Mouse (Mus musculus) heart, embryonic 13.5 days (tissue): ENCODE measurements around the gene Shroom3. TPM values are rescaled to one million over a fixed set of nuclear protein-coding genes. Genes with fewer than 3 reads are reported as not detected.

ENCODE experiments used
- ATAC-seq: fragments of 200-750 bp; cut with Nextera tagmentation; 2 replicates; pipeline ENCODE4 v1.8.0; 2017; ENCODE audit warnings: moderate TSS enrichment; ENCODE audit not compliant: insufficient number of reproducible peaks, low FRiP score, low TSS enrichment; ENCODE audit errors: extremely low read depth
- H3K27ac ChIP-seq: fragments of 300-500 bp; sonication (generic); replicated peaks from 2 replicates; pipeline ENCODE4 v1.5.1; 2015; ENCODE audit warnings: moderate library complexity, mild to moderate bottlenecking, inconsistent platforms
- H3K27me3 ChIP-seq: fragments of 300-500 bp; sonication (generic); replicated peaks from 2 replicates; pipeline ENCODE4 v1.6.1; 2015; ENCODE audit warnings: mild to moderate bottlenecking, inconsistent platforms
- H3K36me3 ChIP-seq: fragments of 300-500 bp; sonication (generic); 2 replicates; pipeline ENCODE4 v1.6.1; 2015; ENCODE audit warnings: mild to moderate bottlenecking, inconsistent platforms
- H3K4me1 ChIP-seq: fragments of 300-500 bp; sonication (generic); 2 replicates; pipeline ENCODE4 v1.6.1; 2015; ENCODE audit warnings: inconsistent platforms
- H3K4me2 ChIP-seq: fragments of 300-500 bp; sonication (generic); 2 replicates; pipeline ENCODE4 v1.6.1; 2015; ENCODE audit warnings: inconsistent platforms, mild to moderate bottlenecking, moderate library complexity
- H3K4me3 ChIP-seq: fragments of 300-500 bp; sonication (generic); 2 replicates; pipeline ENCODE4 v1.5.1; 2015; ENCODE audit warnings: moderate library complexity, mild to moderate bottlenecking, inconsistent platforms
- H3K9ac ChIP-seq: fragments of 300-500 bp; sonication (generic); 2 replicates; pipeline ENCODE4 v1.6.1; 2015; ENCODE audit warnings: inconsistent platforms, mild to moderate bottlenecking, moderate library complexity
- H3K9me3 ChIP-seq: fragments of 300-500 bp; sonication (generic); 2 replicates; pipeline ENCODE4 v1.6.1; 2016; ENCODE audit warnings: inconsistent platforms
- WGBS: fragments of 180-500 bp; shearing (Covaris S2); methylation state at CpG from one replicate; pipeline ENCODE4 v1.1.7; 2015; ENCODE audit warnings: mixed read lengths; 5-methylcytosine and 5-hydroxymethylcytosine counted together
- polyA plus RNA-seq: library from polyadenylated mRNA; unstranded; fragments of >200 nt; fragmentation: Nextera tagmentation; extraction: Ambion mirVana; gene quantifications from 2 replicates; pipeline ENCODE4 v1.2.1, GENCODE M21; 2015

The Shroom3 gene
- polyA plus RNA-seq, 1 experiment from 2014 or later: 10.3 TPM

GRCm38 (mm10) chr5:92858104-92858503 is 174.9 kb downstream of the Shroom3 start:
- Histone ChIP-seq H3K27me3 (no peaks in the 10 kb centered on the region), H3K4me2 (no peak overlapping the region), H3K27ac (no peak overlapping the region), H3K9me3 (no peaks in the 10 kb centered on the region), H3K4me3 (no peak overlapping the region), H3K36me3 (no peaks in the 10 kb centered on the region), H3K9ac (no peak overlapping the region), H3K4me1 (peaks cover 47% of the 10 kb centered on the region)
- 70% methylated on average over 3 of the region's 3 CpGs for WGBS
- ATAC-seq: no peak

- Histone ChIP-seq H3K27ac (no peak overlapping the region), H3K4me2 (no peak overlapping the region)
These were observed 175.3 kb downstream of the Shroom3 start for GRCm38 (mm10) chr5:92858576-92858975.

GRCm38 (mm10) chr5:92861416-92862112 is 178.3 kb downstream of the Shroom3 start:
- no peak for ATAC-seq
- H3K9me3 ChIP-seq: no peaks in the 10 kb centered on the region
- H3K9ac ChIP-seq: no peak overlapping the region
- H3K27ac ChIP-seq: no peak overlapping the region
- no peaks in the 10 kb centered on the region for H3K36me3 ChIP-seq
- peaks cover 37% of the 10 kb centered on the region for H3K4me1 ChIP-seq
- no peak overlapping the region for H3K4me2 ChIP-seq
- H3K4me3 ChIP-seq: no peak overlapping the region
- no peaks in the 10 kb centered on the region for H3K27me3 ChIP-seq
- WGBS: 75% methylated on average over 10 of the region's 10 CpGs

More at GRCm38 (mm10) chr5:92858576-92858975, 175.3 kb downstream of the Shroom3 start:
- H3K36me3 ChIP-seq: no peaks in the 10 kb centered on the region
- ATAC-seq: no peak
- no peak overlapping the region for H3K9ac ChIP-seq
- 85% methylated on average over 4 of the region's 4 CpGs for WGBS
- H3K4me3 ChIP-seq: no peak overlapping the region
- H3K4me1 ChIP-seq: peaks cover 47% of the 10 kb centered on the region
- H3K27me3 ChIP-seq: no peaks in the 10 kb centered on the region
- H3K9me3 ChIP-seq: no peaks in the 10 kb centered on the region

- WGBS: 69% methylated on average over 4 of the region's 4 CpGs
- Histone ChIP-seq H3K4me3 (no peak overlapping the region), H3K27me3 (no peaks in the 10 kb centered on the region), H3K4me1 (peaks cover 40% of the 10 kb centered on the region), H3K27ac (no peak overlapping the region), H3K36me3 (no peaks in the 10 kb centered on the region), H3K9me3 (no peaks in the 10 kb centered on the region), H3K4me2 (no peak overlapping the region), H3K9ac (no peak overlapping the region)
- ATAC-seq: no peak
These were observed 181.9 kb downstream of the Shroom3 start for GRCm38 (mm10) chr5:92865090-92865489.

GRCm38 (mm10) chr5:92866546-92866945 is 183.3 kb downstream of the Shroom3 start:
- Histone ChIP-seq H3K27me3 (no peaks in the 10 kb centered on the region), H3K36me3 (no peaks in the 10 kb centered on the region), H3K4me2 (no peak overlapping the region), H3K9ac (no peak overlapping the region), H3K4me3 (no peak overlapping the region), H3K27ac (no peak overlapping the region), H3K4me1 (peaks cover 37% of the 10 kb centered on the region), H3K9me3 (no peaks in the 10 kb centered on the region)
- no peak for ATAC-seq
- WGBS: 83% methylated on average over 8 of the region's 8 CpGs

GRCm38 (mm10) chr5:92867253-92867652 is 184.0 kb downstream of the Shroom3 start:
- H3K27me3 ChIP-seq: no peaks in the 10 kb centered on the region
- ATAC-seq: no peak
- H3K9me3 ChIP-seq: no peaks in the 10 kb centered on the region
- no peak overlapping the region for H3K9ac ChIP-seq
- H3K27ac ChIP-seq: no peak overlapping the region
- no peak overlapping the region for H3K4me2 ChIP-seq
- peaks cover 30% of the 10 kb centered on the region for H3K4me1 ChIP-seq
- WGBS: 72% methylated on average over 4 of the region's 4 CpGs
- H3K36me3 ChIP-seq: no peaks in the 10 kb centered on the region
- no peak overlapping the region for H3K4me3 ChIP-seq

GRCm38 (mm10) chr5:92868231-92868630 is 185.0 kb downstream of the Shroom3 start:
- 54% methylated on average over 2 of the region's 2 CpGs for WGBS
- Histone ChIP-seq H3K4me2 (no peak overlapping the region), H3K27ac (peak overlapping the region; percentile 22), H3K27me3 (no peaks in the 10 kb centered on the region), H3K4me3 (no peak overlapping the region), H3K9me3 (no peaks in the 10 kb centered on the region), H3K36me3 (no peaks in the 10 kb centered on the region), H3K4me1 (peaks cover 27% of the 10 kb centered on the region), H3K9ac (no peak overlapping the region)
- ATAC-seq: no peak

- no peak overlapping the region for H3K4me2 ChIP-seq
- no peak for ATAC-seq
- no peaks in the 10 kb centered on the region for H3K27me3 ChIP-seq
- 42% methylated on average over 3 of the region's 3 CpGs for WGBS
- H3K9me3 ChIP-seq: no peaks in the 10 kb centered on the region
- H3K27ac ChIP-seq: no peak overlapping the region
- H3K9ac ChIP-seq: no peak overlapping the region
- H3K4me3 ChIP-seq: no peak overlapping the region
- H3K36me3 ChIP-seq: no peaks in the 10 kb centered on the region
- peaks cover 22% of the 10 kb centered on the region for H3K4me1 ChIP-seq
These were observed 187.8 kb downstream of the Shroom3 start for GRCm38 (mm10) chr5:92871048-92871447.

GRCm38 (mm10) chr5:92872182-92872581 is 188.9 kb downstream of the Shroom3 start:
- H3K9ac ChIP-seq: no peak overlapping the region
- no peak for ATAC-seq
- no peak overlapping the region for H3K4me2 ChIP-seq
- 56% methylated on average over 4 of the region's 4 CpGs for WGBS
- no peak overlapping the region for H3K4me3 ChIP-seq
- H3K9me3 ChIP-seq: no peaks in the 10 kb centered on the region
- H3K27me3 ChIP-seq: no peaks in the 10 kb centered on the region
- no peaks in the 10 kb centered on the region for H3K36me3 ChIP-seq
- H3K4me1 ChIP-seq: peaks cover 13% of the 10 kb centered on the region
- H3K27ac ChIP-seq: no peak overlapping the region

GRCm38 (mm10) chr5:92872991-92873390 is 189.8 kb downstream of the Shroom3 start:
- H3K9ac ChIP-seq: no peak overlapping the region
- ATAC-seq: no peak
- WGBS: 63% methylated on average over 2 of the region's 2 CpGs
- H3K4me1 ChIP-seq: peaks cover 9% of the 10 kb centered on the region
- no peak overlapping the region for H3K4me3 ChIP-seq
- H3K4me2 ChIP-seq: no peak overlapping the region
- no peaks in the 10 kb centered on the region for H3K9me3 ChIP-seq
- no peaks in the 10 kb centered on the region for H3K36me3 ChIP-seq
- no peaks in the 10 kb centered on the region for H3K27me3 ChIP-seq
- no peak overlapping the region for H3K27ac ChIP-seq

- Histone ChIP-seq H3K36me3 (no peaks in the 10 kb centered on the region), H3K4me1 (peaks cover 6% of the 10 kb centered on the region)
- no peak for ATAC-seq
These were observed 190.3 kb downstream of the Shroom3 start for GRCm38 (mm10) chr5:92873518-92873917.

GRCm38 (mm10) chr5:92875836-92876235 is 192.6 kb downstream of the Shroom3 start:
- H3K27me3 ChIP-seq: no peaks in the 10 kb centered on the region
- no peaks in the 10 kb centered on the region for H3K9me3 ChIP-seq
- no peaks in the 10 kb centered on the region for H3K36me3 ChIP-seq
- no peak for ATAC-seq
- no peak overlapping the region for H3K4me3 ChIP-seq
- no peak overlapping the region for H3K27ac ChIP-seq
- H3K4me2 ChIP-seq: no peak overlapping the region
- no peak overlapping the region for H3K9ac ChIP-seq
- WGBS: 91% methylated on average over 10 of the region's 10 CpGs
- peaks cover 15% of the 10 kb centered on the region for H3K4me1 ChIP-seq

More at GRCm38 (mm10) chr5:92873518-92873917, 190.3 kb downstream of the Shroom3 start:
- Histone ChIP-seq H3K9ac (no peak overlapping the region), H3K9me3 (no peaks in the 10 kb centered on the region), H3K4me2 (no peak overlapping the region), H3K4me3 (no peak overlapping the region), H3K27ac (no peak overlapping the region), H3K27me3 (no peaks in the 10 kb centered on the region)
